Comparison of ENCODE assay signal across 22 mouse cellular contexts in the genomic region with DNA sequence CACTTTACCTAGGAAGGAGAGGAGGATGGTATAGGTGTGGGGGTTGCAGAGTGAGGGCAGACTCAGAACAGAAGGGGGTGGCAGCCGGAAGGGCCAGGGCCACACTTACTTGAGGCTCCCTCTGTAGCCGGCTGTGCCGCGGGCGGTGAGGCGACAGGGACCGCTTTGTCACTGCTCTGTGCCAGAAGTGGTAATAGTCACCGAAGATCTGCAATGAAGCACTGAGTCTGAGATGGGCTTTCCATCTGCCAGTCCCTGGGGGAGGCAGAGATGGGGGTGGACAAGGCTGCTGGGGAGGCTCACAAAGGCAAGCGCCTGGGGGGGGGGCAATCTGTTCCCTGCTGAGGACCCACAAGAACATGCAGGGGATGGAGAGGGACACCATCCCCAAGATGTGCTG. TPM values are rescaled to one million over a fixed set of nuclear protein-coding genes. Genes with fewer than 3 reads are reported as not detected.
DNase-seq lines count a peak whose midpoint lies in the region; ATAC-seq and TF ChIP-seq lines count a peak whose summit lies in the region.
"Had no signal": no experiment of that assay in that cellular context is flagged by ENCODE, and none has a peak within 500 bp of the region (broad histone marks: within the 10 kb centered on the region; RNA-seq: fewer than 3 reads in every experiment).

No protein-coding gene starts in this region.

- H3K4me2 ChIP-seq in limb, embryonic 13.5 days (replicated peaks) = no peak overlapping the region
- H3K4me2 ChIP-seq: forebrain, embryonic 13.5 days; hindbrain, embryonic 12.5 days; liver, embryonic 11.5 days; midbrain, embryonic 13.5 days had no signal

- 0 out of 2 replicates have a peak overlapping the region, but pooled peaks have one; percentile 5 for H3K9ac ChIP-seq in limb, embryonic 13.5 days
- H3K9ac ChIP-seq: forebrain, embryonic 13.5 days; hindbrain, embryonic 12.5 days; liver, postnatal 0 days; midbrain, embryonic 13.5 days had no signal

- no peak overlapping the region for H3K4me3 ChIP-seq in cerebellum, adult 2 months (replicated peaks; ENCODE audit: insufficient read depth, low read depth, low read length)
- peak overlapping the region; percentile 84 for H3K4me3 ChIP-seq in megakaryocyte, embryonic 14.5 days (replicated peaks)
- H3K4me3 ChIP-seq in limb, embryonic 13.5 days = no peak overlapping the region
- H3K4me3 ChIP-seq: forebrain, embryonic 13.5 days; hindbrain, embryonic 12.5 days; midbrain, embryonic 13.5 days had no signal

- no peak for ATAC-seq in cerebellum, adult (ENCODE audit: insufficient number of reproducible peaks, low FRiP score, low TSS enrichment)
- no peak for ATAC-seq in megakaryocyte, adult 5-6 weeks (ENCODE audit: poor library complexity, severe bottlenecking)
- no peak for ATAC-seq in limb, embryonic 13.5 days (ENCODE audit: low FRiP score, low read depth)
- ATAC-seq: activated CD4-positive, CD25-positive, alpha-beta regulatory T cell, adult 4 months; forebrain, embryonic 13.5 days; liver, postnatal 0 days; midbrain, embryonic 13.5 days had no signal

- H3K36me3 ChIP-seq in megakaryocyte, embryonic 14.5 days (replicated peaks; ENCODE audit: low read length) = peaks cover 70% of the 10 kb centered on the region
- peaks cover 49% of the 10 kb centered on the region for H3K36me3 ChIP-seq in limb, embryonic 13.5 days

- H3K4me1 ChIP-seq in cerebellum, adult 2 months (ENCODE audit: control insufficient read depth, insufficient read depth, low read length) = peaks cover 18% of the 10 kb centered on the region
- H3K4me1 ChIP-seq in megakaryocyte, embryonic 14.5 days = peaks cover 64% of the 10 kb centered on the region
- H3K4me1 ChIP-seq in limb, embryonic 13.5 days = peaks cover 32% of the 10 kb centered on the region

- H3K9me3 ChIP-seq in megakaryocyte, embryonic 14.5 days = no peaks in the 10 kb centered on the region
- no peaks in the 10 kb centered on the region for H3K9me3 ChIP-seq in limb, embryonic 13.5 days
- H3K9me3 ChIP-seq: forebrain, embryonic 13.5 days; hindbrain, embryonic 12.5 days; midbrain, embryonic 13.5 days had no signal

- no peak for TF ChIP-seq CTCF in cerebellum, adult 2 months (IDR thresholded peaks at IDR 0.05; ENCODE audit: borderline replicate concordance, insufficient read depth, low read depth, low read length)

- no peaks in the 10 kb centered on the region for H3K27me3 ChIP-seq in cerebellum, adult 2 months (ENCODE audit: control insufficient read depth, insufficient read depth, low read length)
- no peaks in the 10 kb centered on the region for H3K27me3 ChIP-seq in megakaryocyte, embryonic 14.5 days (replicated peaks)
- H3K27me3 ChIP-seq in limb, embryonic 13.5 days = no peaks in the 10 kb centered on the region
- H3K27me3 ChIP-seq: forebrain, embryonic 13.5 days; hindbrain, embryonic 12.5 days; midbrain, embryonic 13.5 days had no signal

- 0 out of 2 replicates have a peak overlapping the region, but pooled peaks have one; percentile 35 for H3K27ac ChIP-seq in cerebellum, adult 2 months (ENCODE audit: insufficient read depth, low read length)
- no peak overlapping the region for H3K27ac ChIP-seq in limb, embryonic 13.5 days
- H3K27ac ChIP-seq: forebrain, embryonic 13.5 days; hindbrain, embryonic 12.5 days; midbrain, embryonic 13.5 days; stomach, postnatal 0 days had no signal

- 13% methylated on average over 9 of the region's 9 CpGs for WGBS in cerebellum, adult 2 months
- 96% methylated on average over 9 of the region's 9 CpGs for WGBS in limb, embryonic 13.5 days

- TF ChIP-seq POLR2A in cerebellum, adult 2 months (IDR thresholded peaks at IDR 0.05; ENCODE audit: borderline replicate concordance, insufficient read depth, low read length) = no peak

- no peak for DNase-seq in cerebellum, adult 2 months
- peak; percentile 50 to 54 for DNase-seq in layer of hippocampus, adult 8-10 months (ENCODE audit: low spot score in 2 of 2)
- DNase-seq in layer of hippocampus, postnatal 25 days (ENCODE audit: extremely low spot score in 1 of 2, low spot score in 1 of 2) = no peak
- no peak for DNase-seq in embryo, embryonic 10.5 days (ENCODE audit: low spot score)
- DNase-seq: adrenal gland, adult 8-10 months; cerebellum, adult 8-10 months; gastrocnemius, postnatal 25 days; heart, adult 18-20 months; kidney, adult 11 months; kidney, postnatal 4 days; liver, postnatal 0 days; lung, postnatal 10 days had no signal

RNA-seq across cellular contexts. Expression of gene Furin, which starts 7.2 kb away (rescaled TPM):
- 34.4 and 37.3 TPM in 2 replicates for polyA plus RNA-seq in cerebellum, adult 2 months (2012; rRNA removed)
- total RNA-seq in layer of hippocampus, adult 8-10 months (2022) = 10 to 100 TPM; 36.1 to 43.8 (median 39.7) TPM
- total RNA-seq in layer of hippocampus, postnatal 25 days (2021) = 10 to 100 TPM; 39.6 to 42.3 TPM
- polyA plus RNA-seq in megakaryocyte, embryonic 14.5 days (2012; ENCODE audit: insufficient read depth, low replicate concordance) = 72.7 and 125 TPM in 2 replicates
- total RNA-seq in megakaryocyte, adult 5-6 weeks (2015) = 28.0 and 34.1 TPM in 2 replicates
- total RNA-seq in megakaryocyte, adult 5-6 weeks (2017) = 13.8 and 21.3 TPM in 2 replicates
- polyA plus RNA-seq in limb, embryonic 13.5 days (2015; fragmentation: Nextera tagmentation; extraction: Ambion mirVana) = 12.0 and 12.5 TPM in 2 replicates

RNA-seq across cellular contexts. Expression of gene Fes, which starts 10.2 kb away (rescaled TPM):
- polyA plus RNA-seq in cerebellum, adult 2 months (2012; rRNA removed) = 4.2 and 4.9 TPM in 2 replicates
- 10 to 100 TPM in 2 of 4 experiments, 1 to 10 TPM in 2; 7.0 to 20.0 (median 14.1) TPM for total RNA-seq in layer of hippocampus, adult 8-10 months (2022)
- 1 to 10 TPM; 4.2 to 6.1 TPM for total RNA-seq in layer of hippocampus, postnatal 25 days (2021)
- 42.2 and 53.1 TPM in 2 replicates for polyA plus RNA-seq in megakaryocyte, embryonic 14.5 days (2012; ENCODE audit: insufficient read depth, low replicate concordance)
- 260 and 265 TPM in 2 replicates for total RNA-seq in megakaryocyte, adult 5-6 weeks (2015)
- 252 and 267 TPM in 2 replicates for total RNA-seq in megakaryocyte, adult 5-6 weeks (2017)
- polyA plus RNA-seq in limb, embryonic 13.5 days (2015; fragmentation: Nextera tagmentation; extraction: Ambion mirVana) = 11.5 and 14.3 TPM in 2 replicates

RNA-seq across cellular contexts. Expression of gene Man2a2, which starts 26.8 kb away (rescaled TPM):
- 167 and 188 TPM in 2 replicates for polyA plus RNA-seq in cerebellum, adult 2 months (2012; rRNA removed)
- 100 to 1,000 TPM; 161 to 192 (median 173) TPM for total RNA-seq in layer of hippocampus, adult 8-10 months (2022)
- total RNA-seq in layer of hippocampus, postnatal 25 days (2021) = 100 to 1,000 TPM; 141 to 168 TPM
- polyA plus RNA-seq in megakaryocyte, embryonic 14.5 days (2012; ENCODE audit: insufficient read depth, low replicate concordance) = 36.1 and 38.2 TPM in 2 replicates
- total RNA-seq in megakaryocyte, adult 5-6 weeks (2015) = 23.3 and 25.3 TPM in 2 replicates
- total RNA-seq in megakaryocyte, adult 5-6 weeks (2017) = 27.8 and 39.5 TPM in 2 replicates
- 22.0 and 24.4 TPM in 2 replicates for polyA plus RNA-seq in limb, embryonic 13.5 days (2015; fragmentation: Nextera tagmentation; extraction: Ambion mirVana)

RNA-seq across cellular contexts. Expression of gene Hddc3, which starts 55.1 kb away (rescaled TPM):
- 57.7 and 61.0 TPM in 2 replicates for polyA plus RNA-seq in cerebellum, adult 2 months (2012; rRNA removed)
- total RNA-seq in layer of hippocampus, adult 8-10 months (2022) = 10 to 100 TPM; 37.7 to 55.7 (median 49.0) TPM
- 10 to 100 TPM; 45.5 to 48.1 TPM for total RNA-seq in layer of hippocampus, postnatal 25 days (2021)
- polyA plus RNA-seq in megakaryocyte, embryonic 14.5 days (2012; ENCODE audit: insufficient read depth, low replicate concordance) = 17.4 and 104 TPM in 2 replicates
- total RNA-seq in megakaryocyte, adult 5-6 weeks (2015) = 6.7 and 8.5 TPM in 2 replicates
- 6.1 and 11.1 TPM in 2 replicates for total RNA-seq in megakaryocyte, adult 5-6 weeks (2017)
- polyA plus RNA-seq in limb, embryonic 13.5 days (2015; fragmentation: Nextera tagmentation; extraction: Ambion mirVana) = 21.5 and 23.5 TPM in 2 replicates

RNA-seq across cellular contexts. Expression of gene Unc45a, which starts 57.2 kb away (rescaled TPM):
- 81.8 and 97.8 TPM in 2 replicates for polyA plus RNA-seq in cerebellum, adult 2 months (2012; rRNA removed)
- 10 to 100 TPM; 35.5 to 47.2 (median 40.6) TPM for total RNA-seq in layer of hippocampus, adult 8-10 months (2022)
- 10 to 100 TPM; 34.9 to 41.5 TPM for total RNA-seq in layer of hippocampus, postnatal 25 days (2021)
- 37.4 and 78.5 TPM in 2 replicates for polyA plus RNA-seq in megakaryocyte, embryonic 14.5 days (2012; ENCODE audit: insufficient read depth, low replicate concordance)
- 4.1 and 4.7 TPM in 2 replicates for total RNA-seq in megakaryocyte, adult 5-6 weeks (2015)
- total RNA-seq in megakaryocyte, adult 5-6 weeks (2017) = 7.2 and 13.0 TPM in 2 replicates
- 49.7 and 50.4 TPM in 2 replicates for polyA plus RNA-seq in limb, embryonic 13.5 days (2015; fragmentation: Nextera tagmentation; extraction: Ambion mirVana)

Comparison
In these comparisons a context has a peak if more than half of its experiments do, and no peak if none do; other contexts are left out.
1. DNase-seq: peak in layer of hippocampus, adult 8-10 months (2 of 2); none in cerebellum, adult 2 months (0 of 2), layer of hippocampus, postnatal 25 days (0 of 2) and embryo, embryonic 10.5 days (single experiment).
2. RNA of gene Fes, which starts 10.2 kb away (total RNA-seq): 252 to 267 TPM in megakaryocyte, adult 5-6 weeks; 7.0 to 20.0 TPM in layer of hippocampus, adult 8-10 months and 4.2 to 6.1 TPM in layer of hippocampus, postnatal 25 days; every median in the first group is over 10 times any median in the second.